Mouse (Mus musculus) heart, embryonic 13.5 days (tissue): ENCODE measurements around the gene Smap1. TPM values are rescaled to one million over a fixed set of nuclear protein-coding genes. Genes with fewer than 3 reads are reported as not detected.

Experiments used
- ATAC-seq: fragments of 200-750 bp; cut with Nextera tagmentation; 2 replicates; pipeline ENCODE4 v1.8.0; 2017; ENCODE audit warnings: moderate TSS enrichment; ENCODE audit not compliant: insufficient number of reproducible peaks, low FRiP score, low TSS enrichment; ENCODE audit errors: extremely low read depth
- H3K27ac ChIP-seq: fragments of 300-500 bp; sonication (generic); replicated peaks from 2 replicates; pipeline ENCODE4 v1.5.1; 2015; ENCODE audit warnings: moderate library complexity, mild to moderate bottlenecking, inconsistent platforms
- H3K27me3 ChIP-seq: fragments of 300-500 bp; sonication (generic); replicated peaks from 2 replicates; pipeline ENCODE4 v1.6.1; 2015; ENCODE audit warnings: mild to moderate bottlenecking, inconsistent platforms
- H3K36me3 ChIP-seq: fragments of 300-500 bp; sonication (generic); 2 replicates; pipeline ENCODE4 v1.6.1; 2015; ENCODE audit warnings: mild to moderate bottlenecking, inconsistent platforms
- H3K4me1 ChIP-seq: fragments of 300-500 bp; sonication (generic); 2 replicates; pipeline ENCODE4 v1.6.1; 2015; ENCODE audit warnings: inconsistent platforms
- H3K4me2 ChIP-seq: fragments of 300-500 bp; sonication (generic); 2 replicates; pipeline ENCODE4 v1.6.1; 2015; ENCODE audit warnings: inconsistent platforms, mild to moderate bottlenecking, moderate library complexity
- H3K4me3 ChIP-seq: fragments of 300-500 bp; sonication (generic); 2 replicates; pipeline ENCODE4 v1.5.1; 2015; ENCODE audit warnings: moderate library complexity, mild to moderate bottlenecking, inconsistent platforms
- H3K9ac ChIP-seq: fragments of 300-500 bp; sonication (generic); 2 replicates; pipeline ENCODE4 v1.6.1; 2015; ENCODE audit warnings: inconsistent platforms, mild to moderate bottlenecking, moderate library complexity
- H3K9me3 ChIP-seq: fragments of 300-500 bp; sonication (generic); 2 replicates; pipeline ENCODE4 v1.6.1; 2016; ENCODE audit warnings: inconsistent platforms
- whole genome bisulfite sequencing: fragments of 180-500 bp; shearing (Covaris S2); methylation state at CpG from one replicate; pipeline ENCODE4 v1.1.7; 2015; ENCODE audit warnings: mixed read lengths; 5-methylcytosine and 5-hydroxymethylcytosine counted together
- polyA plus RNA-seq: library from polyadenylated mRNA; unstranded; fragments of >200 nt; fragmentation: Nextera tagmentation; extraction: Ambion mirVana; gene quantifications from 2 replicates; pipeline ENCODE4 v1.2.1, GENCODE M21; 2015

Smap1 gene
- polyA plus RNA-seq, 1 experiment from 2014 or later = 30.1 TPM

DNA sequence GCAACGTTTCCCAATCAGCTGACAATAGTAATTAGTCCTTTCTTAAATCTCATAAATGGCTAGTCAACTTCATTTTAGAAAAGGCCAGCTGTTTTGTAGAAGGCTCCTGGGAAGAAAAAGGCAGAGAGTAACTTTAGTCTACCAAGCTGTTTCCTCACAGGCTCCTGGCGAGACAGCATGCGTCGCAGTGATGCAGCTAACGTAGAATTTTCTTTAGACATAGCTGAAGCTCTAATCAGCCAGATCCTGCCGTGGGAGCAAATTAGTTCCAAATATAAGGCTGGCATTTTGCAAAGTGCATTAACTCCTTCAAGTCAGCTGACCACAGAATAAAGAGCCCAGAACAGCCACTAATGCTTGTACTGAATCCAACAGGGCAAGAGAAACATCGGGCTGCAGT, 26.2 kb upstream of the Smap1 start:
- H3K27me3 ChIP-seq = no peaks in the 10 kb centered on the region
- H3K9me3 ChIP-seq = no peaks in the 10 kb centered on the region
- no peak overlapping the region for H3K4me3 ChIP-seq
- ATAC-seq = no peak
- no peak overlapping the region for H3K9ac ChIP-seq
- no peaks in the 10 kb centered on the region for H3K4me1 ChIP-seq
- no peaks in the 10 kb centered on the region for H3K36me3 ChIP-seq
- H3K27ac ChIP-seq = no peak overlapping the region
- no peak overlapping the region for H3K4me2 ChIP-seq
- WGBS = 75% methylated on average over 7 of the region's 7 CpGs

DNA sequence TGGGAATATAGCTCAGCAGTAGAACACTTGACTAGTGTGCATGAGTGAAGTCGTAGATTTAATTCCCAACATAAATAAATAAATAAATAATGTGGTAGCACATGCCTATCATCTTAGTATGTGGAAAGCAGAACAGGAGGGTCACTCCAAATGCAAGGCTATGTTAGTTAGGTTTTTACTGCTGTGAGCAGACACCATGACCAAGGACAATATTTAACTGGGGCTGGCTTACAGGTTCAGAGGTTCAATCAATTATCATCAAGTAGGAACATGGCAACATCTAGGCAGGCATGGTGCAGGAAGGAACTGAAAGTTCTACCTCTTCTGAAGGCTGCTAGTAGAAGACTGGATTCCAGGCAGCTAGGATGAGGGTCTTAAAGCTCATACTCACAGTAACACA, 22.0 kb upstream of the Smap1 start:
- H3K9ac ChIP-seq = no peak overlapping the region
- ATAC-seq = no peak
- no peak overlapping the region for H3K27ac ChIP-seq
- no peak overlapping the region for H3K4me2 ChIP-seq
- no peak overlapping the region for H3K4me3 ChIP-seq
- H3K4me1 ChIP-seq = no peaks in the 10 kb centered on the region
- 0 out of 2 replicates have a peak, but pooled peaks cover 11% of the 10 kb centered on the region for H3K9me3 ChIP-seq
- 90% methylated on average over 1 of the region's 1 CpGs for WGBS
- no peaks in the 10 kb centered on the region for H3K36me3 ChIP-seq
- H3K27me3 ChIP-seq = no peaks in the 10 kb centered on the region

DNA sequence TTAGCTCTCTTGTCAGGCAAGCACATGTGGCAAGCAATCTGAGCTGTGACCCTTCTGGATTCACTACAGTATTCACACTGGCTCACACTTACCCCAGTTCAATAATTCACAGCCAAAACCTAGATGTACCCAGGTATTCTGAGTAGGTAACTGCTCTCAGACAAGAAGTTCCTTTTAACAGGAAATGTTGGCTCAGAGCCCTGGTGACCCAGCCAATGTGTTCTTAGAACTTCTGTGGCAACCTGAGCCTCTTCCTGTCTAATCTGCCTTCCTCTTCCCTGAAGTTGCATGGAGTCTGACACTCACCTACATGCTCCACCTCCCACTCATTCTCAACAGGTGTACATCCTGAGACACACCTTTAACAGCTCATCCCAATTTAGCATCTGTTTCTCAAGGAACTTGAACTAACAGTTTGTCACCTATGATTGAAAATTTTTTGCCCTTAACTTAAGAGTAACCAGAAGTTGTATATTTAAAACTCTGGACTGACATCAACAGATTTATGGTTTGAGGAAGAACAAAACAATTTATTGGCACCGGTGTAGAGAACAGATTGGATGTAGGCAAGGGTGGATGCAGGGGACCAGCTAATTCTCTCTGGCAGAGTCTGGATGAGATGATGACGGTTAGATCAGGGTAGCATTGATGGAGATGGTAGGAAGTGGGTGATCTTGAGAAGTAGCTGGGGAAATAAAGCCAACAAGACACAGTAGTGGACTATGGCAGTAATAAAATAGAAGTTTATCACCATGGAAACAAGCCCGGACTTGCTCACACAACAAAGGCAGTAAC, 21.2 kb upstream of the Smap1 start:
- Histone ChIP-seq H3K4me3 (no peak overlapping the region), H3K27ac (no peak overlapping the region), H3K9ac (no peak overlapping the region), H3K4me1 (no peaks in the 10 kb centered on the region), H3K27me3 (no peaks in the 10 kb centered on the region), H3K9me3 (0 out of 2 replicates have a peak, but pooled peaks cover 11% of the 10 kb centered on the region), H3K4me2 (no peak overlapping the region), H3K36me3 (no peaks in the 10 kb centered on the region)
- 77% methylated on average over 3 of the region's 3 CpGs for WGBS
- no peak for ATAC-seq

DNA sequence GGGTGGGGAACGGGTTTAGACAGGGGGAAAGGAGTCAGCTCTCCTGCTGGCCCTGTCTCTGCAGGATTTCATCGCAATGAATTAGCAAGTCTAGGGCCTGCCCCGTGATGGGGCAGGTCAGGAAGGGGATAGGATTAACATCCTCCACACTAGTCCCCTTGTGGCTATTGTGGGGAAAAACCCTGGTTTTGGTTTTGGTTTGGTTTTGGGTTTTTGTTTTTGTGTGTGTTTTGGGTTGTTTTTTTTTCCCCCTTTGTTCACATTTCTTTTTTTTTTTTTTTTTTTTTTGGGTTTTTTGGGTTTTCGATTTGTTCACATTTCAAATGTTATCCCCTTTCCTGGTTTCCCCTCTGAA, 13.3 kb upstream of the Smap1 start:
- Histone ChIP-seq H3K27ac (no peak overlapping the region), H3K36me3 (no peaks in the 10 kb centered on the region), H3K27me3 (no peaks in the 10 kb centered on the region), H3K4me3 (no peak overlapping the region), H3K4me2 (no peak overlapping the region), H3K4me1 (no peaks in the 10 kb centered on the region), H3K9ac (no peak overlapping the region), H3K9me3 (0 out of 2 replicates have a peak, but pooled peaks cover 8% of the 10 kb centered on the region)
- WGBS = 29% methylated on average over 4 of the region's 4 CpGs
- no peak for ATAC-seq

DNA sequence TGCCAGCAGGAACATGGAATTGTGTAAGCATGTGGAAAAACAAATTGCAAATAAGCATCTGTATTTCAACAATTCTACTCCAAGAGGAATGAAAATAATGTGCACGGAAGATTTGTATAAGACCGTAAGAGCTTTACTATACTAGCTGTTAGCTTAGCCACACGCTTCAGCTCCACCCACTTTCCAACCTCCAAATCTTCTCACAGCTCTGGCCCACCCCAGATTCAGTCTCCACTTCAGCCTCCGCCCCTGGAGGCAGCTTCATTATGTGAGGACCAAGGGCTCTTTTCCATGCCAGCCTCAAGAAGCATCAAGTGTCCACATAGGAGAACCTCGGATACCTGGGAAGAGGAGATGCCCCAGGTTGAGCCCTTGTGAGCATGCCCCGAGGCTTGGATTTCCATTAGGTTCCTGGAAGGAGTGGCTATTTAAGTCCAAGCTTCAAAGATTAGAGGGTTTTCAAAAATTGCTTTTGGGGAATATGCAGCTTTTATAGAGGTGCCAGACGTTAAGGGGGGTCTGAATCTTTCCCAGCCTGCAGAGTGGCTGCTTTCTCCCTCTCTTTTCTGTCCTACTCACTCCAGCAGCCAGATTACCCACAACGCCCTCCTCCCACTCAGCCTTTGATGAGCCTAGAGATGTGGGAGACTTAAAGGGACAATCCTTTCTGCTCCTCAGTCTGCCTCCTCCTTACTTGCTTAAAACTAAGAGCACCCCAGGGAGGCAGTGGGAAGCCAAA, 12.7 kb upstream of the Smap1 start:
- no peaks in the 10 kb centered on the region for H3K36me3 ChIP-seq
- H3K9me3 ChIP-seq = 0 out of 2 replicates have a peak, but pooled peaks cover 5% of the 10 kb centered on the region
- H3K27ac ChIP-seq = no peak overlapping the region
- 50% methylated on average over 8 of the region's 8 CpGs for WGBS
- no peaks in the 10 kb centered on the region for H3K4me1 ChIP-seq
- H3K4me2 ChIP-seq = no peak overlapping the region
- no peak overlapping the region for H3K4me3 ChIP-seq
- no peaks in the 10 kb centered on the region for H3K27me3 ChIP-seq
- ATAC-seq = no peak
- no peak overlapping the region for H3K9ac ChIP-seq

DNA sequence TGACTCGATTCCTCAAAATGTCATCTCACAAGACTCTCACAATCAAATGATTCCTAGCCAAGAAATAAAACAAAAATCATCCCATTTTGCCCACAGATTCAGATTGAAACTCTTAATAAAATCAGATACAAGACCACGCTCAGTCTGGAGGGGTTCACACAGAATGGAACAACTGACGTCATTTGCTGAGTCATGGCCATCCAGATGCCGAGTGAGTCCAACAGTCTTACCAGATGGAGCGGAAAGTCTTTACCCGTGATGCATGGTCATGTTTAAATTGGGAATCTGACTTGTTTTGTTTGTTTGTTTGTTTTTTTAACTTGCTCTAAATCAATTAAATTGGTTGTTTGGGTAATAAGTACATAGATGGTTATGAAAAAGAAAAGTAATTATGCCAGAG, 7.3 kb upstream of the Smap1 start:
- H3K27me3 ChIP-seq = no peaks in the 10 kb centered on the region
- H3K4me3 ChIP-seq = no peak overlapping the region
- no peak for ATAC-seq
- H3K27ac ChIP-seq = no peak overlapping the region
- 81% methylated on average over 6 of the region's 6 CpGs for WGBS
- H3K9ac ChIP-seq = no peak overlapping the region
- H3K4me2 ChIP-seq = no peak overlapping the region
- peaks cover 21% of the 10 kb centered on the region for H3K9me3 ChIP-seq
- 0 out of 2 replicates have a peak, but pooled peaks cover 3% of the 10 kb centered on the region for H3K4me1 ChIP-seq
- H3K36me3 ChIP-seq = no peaks in the 10 kb centered on the region

DNA sequence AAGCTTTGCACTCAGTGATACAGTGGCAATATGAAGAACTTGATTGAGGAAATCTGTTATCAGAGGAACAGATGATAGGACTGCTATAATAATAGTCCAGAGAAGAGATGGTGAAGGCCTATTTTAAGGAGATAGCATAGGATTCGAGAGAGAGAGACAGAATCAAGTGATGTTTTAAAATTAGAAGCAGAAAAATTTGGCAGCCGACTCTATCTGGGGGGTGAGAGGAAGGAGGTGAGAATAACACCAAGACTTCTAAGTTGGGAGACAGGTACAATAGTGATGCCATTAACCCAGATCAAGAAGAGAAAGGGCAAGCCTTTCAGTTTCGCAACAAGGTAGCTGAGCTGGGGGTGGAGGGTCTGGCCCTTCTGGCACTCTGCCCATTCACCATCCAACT, 6.3 kb upstream of the Smap1 start:
- Histone ChIP-seq H3K27ac (no peak overlapping the region), H3K4me1 (0 out of 2 replicates have a peak, but pooled peaks cover 3% of the 10 kb centered on the region), H3K36me3 (no peaks in the 10 kb centered on the region), H3K4me3 (no peak overlapping the region), H3K4me2 (no peak overlapping the region), H3K9me3 (peaks cover 21% of the 10 kb centered on the region), H3K27me3 (no peaks in the 10 kb centered on the region), H3K9ac (no peak overlapping the region)
- WGBS = 52% methylated on average over 3 of the region's 3 CpGs
- ATAC-seq = no peak

DNA sequence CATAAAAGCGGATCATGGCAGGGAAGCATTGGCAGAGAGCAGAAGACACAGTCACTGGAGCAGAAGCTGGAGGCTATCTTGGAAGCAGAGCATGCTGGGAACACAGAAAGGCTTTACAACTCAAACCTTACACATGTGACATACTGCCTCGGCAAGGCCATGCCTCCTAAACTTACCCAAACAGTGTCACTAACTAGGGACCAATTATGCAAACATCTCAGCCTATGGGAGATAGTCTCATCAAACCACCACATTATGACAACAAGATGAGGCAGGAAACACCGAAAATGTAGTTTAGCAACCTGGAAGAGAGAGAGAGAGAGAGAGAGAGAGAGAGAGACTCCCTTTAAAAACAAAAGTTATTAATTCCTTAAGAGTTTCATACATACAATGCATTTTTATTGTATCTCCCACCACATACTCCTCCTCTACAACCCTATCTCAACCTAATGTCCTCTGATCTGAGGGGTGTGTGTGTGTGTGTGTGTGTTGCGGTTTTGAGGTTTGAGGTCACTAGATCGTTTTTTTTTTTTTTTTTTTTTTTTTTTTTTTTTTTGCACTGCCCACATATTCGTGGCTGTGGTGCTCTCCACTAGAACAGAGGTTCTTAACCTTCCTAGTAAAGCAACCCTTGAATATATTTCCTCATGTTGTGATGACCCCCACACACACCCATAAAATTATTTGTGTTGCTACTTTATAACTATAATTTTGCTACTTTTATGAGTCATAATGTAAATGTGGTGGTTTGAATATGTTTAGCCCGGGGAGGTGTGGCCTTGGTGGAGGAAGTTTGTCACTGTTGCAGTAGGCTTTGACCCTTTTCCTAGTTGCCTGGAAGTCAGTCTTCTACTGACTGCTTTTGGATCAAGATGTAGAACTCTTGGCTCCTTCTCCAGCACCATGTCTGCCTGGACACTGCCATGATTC, 1.9 kb upstream of the Smap1 start:
- 73% methylated on average over 7 of the region's 7 CpGs for WGBS
- H3K9me3 ChIP-seq = peaks cover 21% of the 10 kb centered on the region
- H3K9ac ChIP-seq = no peak overlapping the region
- peaks cover 26% of the 10 kb centered on the region for H3K4me1 ChIP-seq
- H3K36me3 ChIP-seq = no peaks in the 10 kb centered on the region
- H3K4me2 ChIP-seq = no peak overlapping the region
- H3K27me3 ChIP-seq = no peaks in the 10 kb centered on the region
- H3K27ac ChIP-seq = no peak overlapping the region
- ATAC-seq = no peak
- no peak overlapping the region for H3K4me3 ChIP-seq

DNA sequence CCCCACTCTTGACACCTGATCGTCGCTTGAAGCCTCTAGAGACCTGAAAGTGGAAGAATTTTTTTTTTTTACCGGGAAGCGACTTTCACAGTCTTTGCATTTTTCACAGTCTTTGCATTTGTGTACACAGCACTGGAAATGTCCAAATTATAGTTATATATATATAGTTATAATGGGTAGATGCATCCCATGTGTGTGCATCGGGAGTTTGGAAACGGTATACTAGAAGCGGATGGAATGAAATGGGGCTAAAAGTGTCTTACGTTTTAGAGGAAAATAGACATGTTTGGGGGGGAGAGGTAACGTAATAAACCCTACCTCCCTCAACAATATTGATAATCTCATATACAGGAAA, 390 bp upstream of the Smap1 start:
- Histone ChIP-seq H3K9me3 (peaks cover 19% of the 10 kb centered on the region), H3K27ac (peak overlapping the region; percentile 99; the same call in 1 of the 2 replicates), H3K27me3 (no peaks in the 10 kb centered on the region), H3K36me3 (no peaks in the 10 kb centered on the region), H3K9ac (peak overlapping the region; percentile 98), H3K4me1 (peaks cover 33% of the 10 kb centered on the region), H3K4me3 (peak overlapping the region; percentile 97), H3K4me2 (peak overlapping the region; percentile 78)
- ATAC-seq = no peak
- WGBS = 32% methylated on average over 9 of the region's 9 CpGs

DNA sequence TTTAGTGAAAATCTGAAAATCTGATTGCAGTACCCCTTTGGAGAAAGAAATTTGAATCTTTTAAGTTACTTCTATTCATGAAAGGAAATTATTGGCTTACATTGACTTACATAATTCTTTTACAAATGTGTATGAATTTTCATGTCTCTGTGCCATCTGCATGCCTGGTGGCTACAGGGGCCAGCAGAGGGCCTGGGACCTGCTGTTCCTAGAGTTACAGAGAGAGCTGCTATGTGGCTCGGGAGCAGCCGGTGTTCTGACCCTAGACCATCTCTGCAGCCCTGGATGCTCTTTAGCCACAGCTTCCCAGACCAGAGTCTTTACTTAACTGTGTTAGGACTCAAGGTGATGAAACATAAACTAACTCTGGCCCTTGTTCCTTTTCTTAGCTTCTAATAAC, 1.8 kb downstream of the Smap1 start:
- peak overlapping the region; percentile 97 for H3K4me3 ChIP-seq
- H3K36me3 ChIP-seq = no peaks in the 10 kb centered on the region
- H3K9me3 ChIP-seq = no peaks in the 10 kb centered on the region
- peak overlapping the region; percentile 66 for H3K9ac ChIP-seq
- H3K27ac ChIP-seq = no peak overlapping the region
- no peaks in the 10 kb centered on the region for H3K27me3 ChIP-seq
- H3K4me2 ChIP-seq = peak overlapping the region; percentile 78
- 11% methylated on average over 2 of the region's 2 CpGs for WGBS
- H3K4me1 ChIP-seq = peaks cover 52% of the 10 kb centered on the region
- ATAC-seq = no peak

DNA sequence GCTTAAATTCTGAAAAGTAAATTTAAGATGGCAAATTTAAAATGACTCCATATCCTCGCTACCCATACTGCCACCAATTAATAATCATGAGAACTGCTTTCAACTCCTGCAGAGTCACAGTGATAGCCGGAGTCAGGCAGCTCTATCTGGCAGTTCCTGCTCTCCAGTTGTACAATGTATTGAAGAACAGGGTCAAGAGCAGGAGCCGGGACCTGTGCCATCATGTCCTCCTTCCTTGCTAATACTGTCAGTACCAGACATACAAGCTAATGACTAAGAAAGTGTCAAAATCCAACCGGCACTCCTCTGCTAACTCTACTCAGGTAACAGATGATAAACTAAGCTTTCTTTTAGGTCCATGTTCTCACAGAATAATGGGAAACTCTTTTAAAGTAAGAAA, 3.0 kb downstream of the Smap1 start:
- peaks cover 52% of the 10 kb centered on the region for H3K4me1 ChIP-seq
- no peak for ATAC-seq
- no peak overlapping the region for H3K9ac ChIP-seq
- H3K4me2 ChIP-seq = 0 out of 2 replicates have a peak overlapping the region, but pooled peaks have one; percentile 9
- H3K27ac ChIP-seq = no peak overlapping the region
- no peaks in the 10 kb centered on the region for H3K9me3 ChIP-seq
- 50% methylated on average over 4 of the region's 4 CpGs for WGBS
- no peak overlapping the region for H3K4me3 ChIP-seq
- no peaks in the 10 kb centered on the region for H3K27me3 ChIP-seq
- H3K36me3 ChIP-seq = no peaks in the 10 kb centered on the region
